Mouse (Mus musculus) frontal cortex, postnatal 36 days (tissue): ENCODE data around the gene Gm6096.
A peak's percentile ranks its signal among the peaks of the same experiment; 100 is the strongest.

ENCODE experiments used
- DNase-seq, 2 experiments: peaks; one replicate each; pipeline ENCODE4 v3.0.0; 2022; ENCODE audit warnings: low spot score in 2 of 2

The Gm6096 gene

DNA sequence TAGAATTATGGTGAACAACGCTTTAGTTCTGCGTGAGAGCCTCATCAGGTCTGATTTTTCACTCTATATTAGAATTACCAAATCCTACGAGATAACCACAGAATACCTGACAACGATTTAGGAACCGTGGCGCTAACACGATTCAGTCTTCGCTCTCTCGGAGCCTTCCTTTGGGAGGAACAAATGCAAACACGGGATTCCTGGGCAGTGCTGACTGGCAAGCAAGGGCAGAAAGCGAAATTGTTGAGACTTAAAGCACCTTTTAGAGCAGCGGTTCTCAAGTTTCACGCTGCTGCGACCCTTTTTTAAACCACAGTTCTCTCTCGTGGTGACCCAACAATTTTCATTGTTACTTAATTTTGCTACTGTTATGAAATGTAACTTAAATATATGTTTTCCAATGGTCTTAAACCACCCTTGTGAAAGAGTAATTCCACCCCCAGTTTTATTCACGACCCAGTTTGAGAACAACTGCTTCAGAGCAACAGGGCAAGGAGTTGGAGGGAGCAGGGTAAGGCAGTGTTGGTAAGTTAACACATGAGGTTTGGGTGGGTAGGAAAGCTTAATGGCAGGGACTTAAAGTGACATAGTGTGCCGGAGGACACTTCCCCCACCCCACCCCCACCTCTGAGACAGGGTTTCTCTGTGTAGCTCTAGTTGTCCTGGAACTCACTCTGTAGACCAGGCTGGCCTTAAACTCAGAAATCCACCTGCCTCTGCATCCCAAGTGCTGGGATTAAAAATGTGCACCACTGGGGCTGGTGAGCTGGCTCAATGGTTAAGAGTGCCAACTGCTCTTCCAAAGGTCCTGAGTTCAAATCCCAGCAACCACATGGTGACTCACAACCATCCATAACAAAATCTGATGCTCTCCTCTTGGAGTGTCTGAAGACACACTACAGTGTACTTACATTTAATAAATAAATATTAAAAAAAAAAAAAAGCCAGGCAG is 16.0 kb upstream of the Gm6096 start:
- no peak for DNase-seq

GRCm38 (mm10) chr7:34235602-34236001 is 15.2 kb upstream of the Gm6096 start:
- no peak for DNase-seq

- no peak for DNase-seq
Observed at GRCm38 (mm10) chr7:34238086-34238485, 12.8 kb upstream of the Gm6096 start.

DNA sequence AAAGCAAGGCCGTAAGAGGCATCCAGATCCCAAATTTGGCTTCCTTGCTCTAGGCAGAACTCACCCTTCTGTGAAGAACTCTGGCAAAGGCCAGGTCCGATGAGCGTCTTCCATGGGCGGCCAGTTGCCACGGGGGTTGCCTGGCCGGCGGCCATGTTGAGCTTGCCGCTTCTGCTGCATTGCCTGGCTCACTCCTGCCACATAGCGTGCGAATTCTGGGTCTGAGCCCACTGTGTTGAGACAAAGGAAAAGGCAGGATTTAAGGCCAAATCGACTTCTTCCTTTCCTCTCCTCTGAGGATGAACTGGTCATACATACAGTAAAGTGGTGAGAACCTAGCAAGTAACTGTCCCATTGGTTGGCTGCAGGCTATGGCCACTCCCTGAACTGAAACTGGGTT is 8.7 kb upstream of the Gm6096 start:
- DNase-seq = no peak

- no peak for DNase-seq
Observed at GRCm38 (mm10) chr7:34246870-34247499, 3.9 kb upstream of the Gm6096 start.

GRCm38 (mm10) chr7:34252030-34252429 is 1.2 kb downstream of the Gm6096 start:
- DNase-seq = peak in 1 of 2 experiments; percentile 35

DNA sequence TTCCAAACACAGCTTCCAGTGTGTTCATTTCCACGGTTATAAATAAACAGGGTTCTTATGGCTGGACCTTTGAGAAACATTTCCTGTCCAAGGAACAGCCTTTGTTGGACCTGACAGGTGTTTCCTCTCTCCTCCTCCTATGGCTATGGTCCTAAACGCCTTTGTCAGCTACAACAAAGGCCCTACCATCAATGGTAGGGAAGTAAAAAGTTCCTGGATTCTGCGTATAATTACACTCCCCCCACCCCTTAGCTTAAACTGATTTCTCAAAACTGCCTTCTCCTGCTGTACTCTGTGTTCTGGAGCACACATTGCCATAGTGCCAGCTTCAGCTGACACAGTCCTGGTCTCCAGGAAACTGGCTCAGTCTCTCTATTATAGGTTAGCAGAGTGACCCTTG is 4.3 kb downstream of the Gm6096 start:
- no peak for DNase-seq

DNA sequence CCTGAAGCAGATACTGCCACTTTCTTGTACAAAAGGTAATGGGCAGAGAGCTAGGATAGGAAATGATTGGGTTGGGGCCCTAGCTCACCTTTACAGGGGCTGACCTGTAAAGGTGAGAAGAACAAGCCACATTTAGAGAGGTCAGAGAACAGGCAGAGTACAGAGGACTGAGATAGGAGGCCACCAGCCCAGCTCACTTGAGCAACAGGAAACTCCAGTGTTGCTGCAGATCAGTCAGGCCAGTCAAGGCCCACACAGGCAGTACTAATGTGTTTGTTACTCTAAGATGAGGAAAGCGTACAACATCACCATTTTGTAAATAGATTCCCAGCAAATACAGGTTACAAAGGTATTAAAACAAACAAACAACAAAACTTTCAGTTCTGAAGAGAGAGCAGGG is 5.1 kb downstream of the Gm6096 start:
- DNase-seq = no peak

GRCm38 (mm10) chr7:34257279-34257678 is 6.4 kb downstream of the Gm6096 start:
- peak in 1 of 2 experiments; percentile 24 for DNase-seq

- DNase-seq = no peak
Observed at GRCm38 (mm10) chr7:34258407-34258806, 7.6 kb downstream of the Gm6096 start.

DNA sequence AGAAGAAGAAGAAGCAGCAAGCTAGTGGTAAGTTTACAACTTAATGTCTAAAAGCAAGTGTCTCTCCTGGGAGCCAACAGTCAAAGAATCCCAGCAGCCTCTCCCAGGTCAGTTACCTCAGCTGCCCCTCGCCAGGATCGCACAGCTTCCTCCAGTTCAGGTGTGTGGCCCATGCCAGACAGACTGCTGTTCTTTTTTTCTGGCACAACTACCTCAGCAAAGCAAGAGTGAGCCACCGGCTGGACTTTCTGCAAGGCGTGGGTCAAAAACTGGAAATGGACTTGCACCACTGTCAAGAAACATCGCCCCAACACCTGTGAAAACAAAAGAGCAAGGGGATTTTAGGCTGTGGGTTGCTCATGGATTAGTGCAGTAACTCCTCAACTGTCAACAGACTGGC is 12.6 kb downstream of the Gm6096 start:
- no peak for DNase-seq

GRCm38 (mm10) chr7:34265876-34266346 is 15.1 kb downstream of the Gm6096 start:
- DNase-seq = peak; percentile 55 to 83

GRCm38 (mm10) chr7:34266421-34266820 is 15.6 kb downstream of the Gm6096 start:
- DNase-seq = no peak

- DNase-seq = no peak
Observed at GRCm38 (mm10) chr7:34268463-34268862, 17.6 kb downstream of the Gm6096 start.

GRCm38 (mm10) chr7:34272465-34272864 is 21.6 kb downstream of the Gm6096 start:
- DNase-seq = no peak

DNA sequence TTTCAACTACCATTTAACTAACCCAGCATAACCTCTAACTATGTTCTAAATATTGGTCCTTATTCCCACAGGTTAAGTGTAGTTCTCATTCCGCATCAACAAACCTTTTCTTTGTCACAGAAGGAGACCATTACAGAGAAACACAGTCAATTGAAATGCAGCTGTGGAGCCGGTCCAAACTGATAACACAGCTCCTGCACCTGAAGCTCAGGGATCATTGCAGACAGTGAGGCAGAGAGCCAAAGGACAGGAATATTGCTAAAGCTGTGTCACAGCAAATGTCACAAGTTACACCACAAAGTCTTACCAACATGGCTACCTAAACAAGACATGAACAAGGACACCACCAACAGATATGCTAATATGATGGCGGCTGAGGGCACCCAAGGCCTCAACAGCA is 25.2 kb downstream of the Gm6096 start:
- no peak for DNase-seq

- DNase-seq = no peak
Observed at GRCm38 (mm10) chr7:34277656-34278055, 26.8 kb downstream of the Gm6096 start.

DNA sequence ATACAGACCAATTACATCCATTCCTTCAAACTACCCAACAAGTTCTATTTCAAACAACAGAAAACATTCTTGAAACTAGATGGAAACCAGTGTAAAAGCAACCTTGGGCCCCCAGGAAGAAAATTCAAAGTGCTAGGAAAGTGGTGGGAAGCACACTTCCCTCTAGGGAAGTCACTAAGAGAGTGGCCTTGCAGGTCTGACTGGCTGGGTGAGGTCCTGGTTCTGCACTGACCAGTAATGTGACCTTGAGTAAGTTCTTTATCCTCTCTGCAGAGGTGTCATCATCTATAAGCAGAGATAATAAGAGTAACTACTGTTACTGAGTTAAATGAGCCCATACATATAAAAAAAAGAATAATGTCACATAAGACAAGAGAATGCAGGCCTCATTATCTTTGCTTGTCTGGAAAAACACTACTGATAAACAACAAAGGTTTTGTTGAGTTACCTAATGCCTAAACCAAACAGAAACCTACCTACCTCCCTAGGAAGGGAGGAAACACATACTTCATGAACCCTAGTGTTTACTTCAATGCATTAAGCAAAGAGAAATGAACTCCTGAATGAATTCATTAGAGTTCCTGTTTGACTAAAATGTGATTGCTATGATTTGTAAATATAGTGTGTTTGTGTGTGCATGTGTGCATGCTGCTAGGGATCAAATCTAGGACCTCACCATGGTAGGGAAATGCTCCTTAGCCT is 39.8 kb downstream of the Gm6096 start:
- DNase-seq = no peak

DNA sequence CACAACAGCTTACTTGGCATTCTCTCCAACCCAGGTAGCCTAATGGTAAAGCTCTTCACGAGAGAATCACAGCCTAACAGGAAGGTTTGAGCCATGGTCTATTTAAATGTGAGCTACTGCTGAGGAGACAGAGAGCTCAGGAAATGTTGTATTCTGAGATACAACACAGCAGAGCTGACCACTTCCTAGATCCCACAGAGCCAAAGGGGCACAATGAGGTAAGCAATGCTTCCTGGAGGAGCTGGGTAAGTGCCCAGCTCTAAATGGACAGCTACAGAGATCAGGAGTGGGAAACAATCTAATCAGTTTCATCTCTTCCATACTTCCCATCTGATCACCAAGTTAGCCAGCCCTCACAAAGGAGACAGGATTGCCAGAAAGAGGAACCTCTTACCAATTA is 40.4 kb downstream of the Gm6096 start:
- DNase-seq = no peak

- DNase-seq = no peak
Observed at GRCm38 (mm10) chr7:34292633-34293032, 41.8 kb downstream of the Gm6096 start.

DNA sequence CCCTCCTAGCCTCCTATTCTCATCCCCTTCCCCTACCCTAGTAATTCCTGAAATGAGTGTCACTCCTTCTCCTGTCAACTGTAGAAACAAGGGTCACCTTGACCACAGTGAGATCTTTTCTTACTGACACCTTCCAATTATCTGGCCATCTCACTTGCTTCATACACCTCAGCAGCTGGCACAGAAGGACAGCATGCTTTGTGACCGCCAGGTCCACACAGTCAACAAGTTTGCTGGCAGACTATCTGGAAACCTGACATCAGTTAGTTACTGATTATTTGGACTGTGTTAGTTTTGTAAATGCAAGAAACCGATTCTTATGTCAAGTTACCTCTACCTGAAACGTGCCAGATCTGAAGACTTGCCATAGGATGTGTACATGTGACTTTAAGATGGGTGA is 45.3 kb downstream of the Gm6096 start:
- no peak for DNase-seq

- no peak for DNase-seq
Observed at GRCm38 (mm10) chr7:34298818-34299217, 48.0 kb downstream of the Gm6096 start.
